Mouse (Mus musculus) hindbrain, postnatal 0 days (tissue): ENCODE measurements at regions not wholly inside any gene's neighbourhood (a gene's known extent, or its start where the extent isn't known, plus 50 kb on each side); places are given as distances from the start of the nearest gene placed in this dataset.

ENCODE experiments used
- ATAC-seq: fragments of 200-750 bp; cut with Nextera tagmentation; 2 replicates; pipeline ENCODE4 v1.8.0; 2017; ENCODE audit warnings: mild to moderate bottlenecking, moderate TSS enrichment, moderate library complexity
- DNase-seq: peaks from one replicate; pipeline ENCODE4 v3.0.0-alpha.2; 2015; ENCODE audit warnings: low spot score
- H3K27ac ChIP-seq: fragments of 300-500 bp; sonication (generic); 2 replicates; pipeline ENCODE4 v1.5.1; 2014; ENCODE audit warnings: mild to moderate bottlenecking
- H3K27me3 ChIP-seq: fragments of 300-500 bp; sonication (generic); 2 replicates; pipeline ENCODE4 v1.6.1; 2014; ENCODE audit warnings: low read length, mixed read lengths; ENCODE audit not compliant: insufficient read depth
- H3K36me3 ChIP-seq: fragments of 300-500 bp; sonication (generic); 2 replicates; pipeline ENCODE4 v1.6.1; 2014; ENCODE audit warnings: low read length, mixed read lengths; ENCODE audit not compliant: insufficient read depth
- H3K4me1 ChIP-seq: fragments of 300-500 bp; sonication (generic); 2 replicates; pipeline ENCODE4 v1.6.1; 2014; ENCODE audit warnings: antibody characterized with exemption, low read length, mixed read lengths; ENCODE audit not compliant: insufficient read depth
- H3K4me2 ChIP-seq: fragments of 300-500 bp; sonication (generic); 2 replicates; pipeline ENCODE4 v1.6.1; 2014; ENCODE audit warnings: low read depth, mild to moderate bottlenecking, low read length, moderate library complexity, mixed read lengths
- H3K4me3 ChIP-seq: fragments of 300-500 bp; sonication (generic); 2 replicates; pipeline ENCODE4 v1.5.1; 2014; ENCODE audit warnings: low read length
- H3K9ac ChIP-seq: fragments of 300-500 bp; sonication (generic); replicated peaks from 2 replicates; pipeline ENCODE4 v1.6.1; 2014; ENCODE audit warnings: mild to moderate bottlenecking, low read length, moderate library complexity, mixed read lengths
- H3K9me3 ChIP-seq: fragments of 300-500 bp; sonication (generic); 2 replicates; pipeline ENCODE4 v1.6.1; 2016; ENCODE audit warnings: low read length, mixed read lengths
- CTCF ChIP-seq: IDR thresholded peaks from 2 replicates; pipeline ENCODE4 v1.5.1; 2016; ENCODE audit warnings: antibody characterized with exemption, control low read depth, low read depth
- WGBS: fragments of 180-500 bp; shearing (Covaris S2); extraction: QIAGEN DNeasy Blood & Tissue Kit; methylation state at CpG from one replicate; pipeline ENCODE4 v1.1.7; 2014; 5-methylcytosine and 5-hydroxymethylcytosine counted together

DNA sequence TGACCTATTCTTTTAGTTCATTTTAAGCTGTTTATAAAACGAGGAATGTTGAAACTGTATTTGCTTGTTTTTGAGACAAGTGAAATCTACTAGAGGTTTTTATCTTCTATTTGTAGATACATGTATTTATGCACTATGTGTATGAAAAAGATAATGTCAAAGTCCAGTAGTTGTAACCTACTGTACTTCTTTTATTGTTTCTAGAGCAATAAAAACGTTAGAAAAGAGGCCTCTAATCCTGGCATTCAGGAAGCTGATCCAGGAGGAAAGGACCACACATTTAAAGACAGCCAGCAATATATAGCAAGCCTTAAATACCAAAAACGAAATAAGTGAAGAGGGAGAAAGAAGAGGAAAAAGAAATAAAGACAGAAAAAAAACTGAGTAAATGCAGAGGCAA is 1209.8 kb downstream of the Olfm4 start:
- DNase-seq = no peak
- Histone ChIP-seq H3K4me3 (no peak overlapping the region), H3K4me1 (no peaks in the 10 kb centered on the region), H3K27ac (no peak overlapping the region), H3K9ac (no peak overlapping the region), H3K27me3 (no peaks in the 10 kb centered on the region), H3K9me3 (no peaks in the 10 kb centered on the region), H3K36me3 (no peaks in the 10 kb centered on the region), H3K4me2 (no peak overlapping the region)
- 69% methylated on average over 3 of the region's 3 CpGs for WGBS
- TF ChIP-seq CTCF = no peak
- no peak for ATAC-seq

DNA sequence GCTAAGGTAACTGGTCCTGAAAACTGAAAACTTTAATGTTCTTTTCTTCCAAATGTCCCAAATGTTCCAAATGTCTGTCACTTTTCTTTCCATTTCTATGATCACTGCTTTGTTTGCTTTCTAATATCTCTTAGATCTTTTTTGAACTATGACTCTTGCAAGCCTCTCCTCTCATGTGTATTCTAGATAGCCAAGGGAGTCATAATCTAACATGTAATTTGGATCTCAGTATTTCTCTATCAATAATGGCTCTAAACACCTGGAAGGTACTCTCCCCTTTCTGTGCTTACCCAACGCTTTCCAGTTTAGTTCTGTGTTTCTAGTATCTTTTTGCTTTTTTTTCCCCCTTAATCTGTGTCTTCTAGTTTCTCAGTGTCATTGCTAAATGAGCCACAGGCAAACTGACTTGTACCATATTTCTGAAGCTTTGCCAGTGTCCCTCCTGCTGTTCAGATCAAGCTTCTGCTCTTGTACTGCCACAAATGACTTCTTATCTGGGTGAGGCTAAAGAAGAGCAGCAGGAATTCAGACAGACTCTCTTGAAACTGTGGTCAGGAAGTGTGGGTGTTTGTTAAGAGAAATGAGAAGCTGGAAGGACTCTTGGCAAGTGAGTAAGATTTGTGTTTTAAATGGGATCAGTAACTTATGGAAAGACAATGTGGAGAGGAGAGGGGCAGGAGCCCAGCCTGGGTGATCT is 1211.9 kb downstream of the Olfm4 start:
- Histone ChIP-seq H3K4me1 (no peaks in the 10 kb centered on the region), H3K4me3 (no peak overlapping the region), H3K27me3 (no peaks in the 10 kb centered on the region), H3K4me2 (no peak overlapping the region), H3K27ac (no peak overlapping the region), H3K36me3 (no peaks in the 10 kb centered on the region), H3K9me3 (no peaks in the 10 kb centered on the region), H3K9ac (no peak overlapping the region)
- DNase-seq (peak; percentile 5), ATAC-seq (no peak)
- WGBS = 84% methylated on average over 1 of the region's 1 CpGs
- no peak for TF ChIP-seq CTCF
